Mouse (Mus musculus) testis, adult 2 months (tissue): ENCODE results near the gene Col23a1.

Experiments
- CTCF ChIP-seq: fragments of 200-500 bp; IDR thresholded peaks from 2 replicates; pipeline ENCODE4 v1.5.1; 2012; ENCODE audit warnings: low read depth, mild to moderate bottlenecking, inconsistent platforms, low read length, moderate library complexity; ENCODE audit not compliant: control insufficient read depth, insufficient read depth, insufficient replicate concordance
- POLR2A ChIP-seq: fragments of 200-500 bp; IDR thresholded peaks from 2 replicates; pipeline ENCODE4 v1.6.1; 2012; ENCODE audit warnings: low read depth, mild to moderate bottlenecking, inconsistent platforms, low read length, moderate library complexity; ENCODE audit not compliant: control insufficient read depth

DNA sequence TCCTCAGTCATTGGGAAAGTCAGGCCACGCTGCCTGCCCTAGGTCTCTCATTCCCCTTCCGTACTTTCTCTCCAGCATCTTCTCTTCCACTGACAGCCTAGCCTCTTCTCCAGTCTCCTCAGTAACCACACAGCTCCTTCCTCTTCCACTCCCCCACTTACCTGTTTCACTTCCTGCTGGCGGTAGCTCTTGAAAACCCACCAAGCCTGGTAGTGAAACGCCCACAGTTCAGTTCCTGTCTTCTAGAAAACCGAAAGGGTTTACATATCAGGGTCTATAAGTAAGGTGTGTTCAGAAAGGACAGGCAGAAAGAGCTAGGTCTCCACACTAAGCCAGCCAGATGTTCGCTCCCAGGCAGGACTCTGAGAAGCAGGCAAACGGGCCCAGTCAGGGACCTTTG, 287.9 kb downstream of the Col23a1 start:
- TF ChIP-seq CTCF (no peak), POLR2A (no peak)
